Comparison of ENCODE assay signal across 16 mouse cellular contexts in the genomic region with DNA sequence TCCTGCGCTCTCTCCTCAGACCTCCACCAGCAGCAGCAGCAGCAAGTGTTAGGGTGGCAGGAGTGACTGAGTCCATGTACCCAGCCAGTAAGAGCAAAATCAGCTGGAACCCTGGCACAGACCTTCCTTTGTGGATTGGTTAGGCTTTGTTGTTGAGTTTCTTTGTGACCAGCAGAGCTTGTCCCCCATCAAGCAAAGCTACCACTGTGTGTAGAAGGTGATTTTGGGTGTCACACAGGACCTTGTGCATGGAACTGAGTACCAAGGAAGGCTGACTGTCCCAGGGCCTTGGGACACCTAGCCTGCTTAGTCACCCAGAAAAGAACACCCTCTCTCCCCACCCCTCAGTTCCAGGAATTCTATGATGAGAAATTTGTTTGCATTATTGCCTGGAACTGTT. TPM values are rescaled to one million over a fixed set of nuclear protein-coding genes. Genes with fewer than 3 reads are reported as not detected.
A peak's percentile ranks its signal among the peaks of the same experiment; 100 is the strongest.
DNase-seq lines count a peak whose midpoint lies in the region; ATAC-seq and TF ChIP-seq lines count a peak whose summit lies in the region.
"Had no signal": no experiment of that assay in that cellular context is flagged by ENCODE, and none has a peak within 500 bp of the region (broad histone marks: within the 10 kb centered on the region; RNA-seq: fewer than 3 reads in every experiment).

No protein-coding gene starts in this region.

- TF ChIP-seq CTCF in forebrain, postnatal 0 days (IDR thresholded peaks at IDR 0.05; ENCODE audit: low read depth), result no peak

- H3K9ac ChIP-seq in forebrain, embryonic 12.5 days, result no peak overlapping the region
- no peak overlapping the region for H3K9ac ChIP-seq in forebrain, postnatal 0 days
- no peak overlapping the region; the same call in 1 of the 2 replicates for H3K9ac ChIP-seq in heart, embryonic 16.5 days (ENCODE audit: low read length)
- H3K9ac ChIP-seq in hindbrain, embryonic 11.5 days (ENCODE audit: low read depth, low read length), result no peak overlapping the region
- H3K9ac ChIP-seq: embryonic facial prominence, embryonic 13.5 days had no signal

- ATAC-seq in forebrain, embryonic 12.5 days (ENCODE audit: low FRiP score), result no peak
- ATAC-seq in forebrain, postnatal 0 days, result no peak
- ATAC-seq in heart, embryonic 16.5 days (replicated peaks; ENCODE audit: extremely low read depth, insufficient read depth, low FRiP score), result no peak
- no peak for ATAC-seq in megakaryocyte, adult 5-6 weeks (ENCODE audit: poor library complexity, severe bottlenecking)
- no peak for ATAC-seq in hindbrain, embryonic 11.5 days (ENCODE audit: low FRiP score)

- H3K4me1 ChIP-seq in forebrain, embryonic 12.5 days, result peaks cover 34% of the 10 kb centered on the region
- peaks cover 8% of the 10 kb centered on the region for H3K4me1 ChIP-seq in forebrain, postnatal 0 days (ENCODE audit: insufficient read depth)
- peaks cover 70% of the 10 kb centered on the region for H3K4me1 ChIP-seq in heart, embryonic 16.5 days (ENCODE audit: control insufficient read depth, insufficient read depth, low read length)
- H3K4me1 ChIP-seq in megakaryocyte, embryonic 14.5 days, result peaks cover 93% of the 10 kb centered on the region
- H3K4me1 ChIP-seq in hindbrain, embryonic 11.5 days (replicated peaks; ENCODE audit: control insufficient read depth, insufficient read depth, low read length), result peaks cover 3% of the 10 kb centered on the region; the same call in 1 of the 2 replicates

- intact Hi-C loops in heart, postnatal 25 days (cut with DNase I), result no loop called here

- H3K27me3 ChIP-seq in forebrain, embryonic 12.5 days, result no peaks in the 10 kb centered on the region
- no peaks in the 10 kb centered on the region for H3K27me3 ChIP-seq in forebrain, postnatal 0 days (ENCODE audit: insufficient read depth, low read length)
- H3K27me3 ChIP-seq in heart, embryonic 16.5 days (ENCODE audit: control insufficient read depth, insufficient read depth, low read length), result no peaks in the 10 kb centered on the region
- H3K27me3 ChIP-seq in megakaryocyte, embryonic 14.5 days (replicated peaks), result no peaks in the 10 kb centered on the region
- no peaks in the 10 kb centered on the region for H3K27me3 ChIP-seq in hindbrain, embryonic 11.5 days (ENCODE audit: control insufficient read depth, insufficient read depth, low read length)
- H3K27me3 ChIP-seq: embryonic facial prominence, embryonic 13.5 days had no signal

- H3K9me3 ChIP-seq in forebrain, embryonic 12.5 days, result no peaks in the 10 kb centered on the region
- no peaks in the 10 kb centered on the region for H3K9me3 ChIP-seq in forebrain, postnatal 0 days (ENCODE audit: low read length)
- H3K9me3 ChIP-seq in heart, embryonic 16.5 days (replicated peaks; ENCODE audit: control insufficient read depth, low read length), result no peaks in the 10 kb centered on the region
- no peaks in the 10 kb centered on the region for H3K9me3 ChIP-seq in megakaryocyte, embryonic 14.5 days
- H3K9me3 ChIP-seq in hindbrain, embryonic 11.5 days (ENCODE audit: control insufficient read depth, low read length), result no peaks in the 10 kb centered on the region
- H3K9me3 ChIP-seq: embryonic facial prominence, embryonic 13.5 days; hindbrain, embryonic 10.5 days had no signal

- 96% methylated on average over 1 of the region's 1 CpGs for WGBS in forebrain, embryonic 12.5 days
- 95% methylated on average over 1 of the region's 1 CpGs for WGBS in forebrain, postnatal 0 days
- WGBS in heart, embryonic 16.5 days, result 82% methylated on average over 1 of the region's 1 CpGs
- WGBS in hindbrain, embryonic 11.5 days, result 100% methylated on average over 1 of the region's 1 CpGs

- H3K36me3 ChIP-seq in forebrain, embryonic 12.5 days (replicated peaks), result peaks cover 29% of the 10 kb centered on the region
- peaks cover 14% of the 10 kb centered on the region for H3K36me3 ChIP-seq in forebrain, postnatal 0 days (ENCODE audit: insufficient read depth)
- H3K36me3 ChIP-seq in heart, embryonic 16.5 days (ENCODE audit: control insufficient read depth, insufficient read depth), result peaks cover 6% of the 10 kb centered on the region
- peaks cover 76% of the 10 kb centered on the region for H3K36me3 ChIP-seq in megakaryocyte, embryonic 14.5 days (replicated peaks; ENCODE audit: low read length)
- H3K36me3 ChIP-seq in hindbrain, embryonic 11.5 days (ENCODE audit: control insufficient read depth, insufficient read depth, low read length), result no peaks in the 10 kb centered on the region

- H3K4me2 ChIP-seq in forebrain, embryonic 12.5 days, result no peak overlapping the region
- no peak overlapping the region for H3K4me2 ChIP-seq in forebrain, postnatal 0 days (ENCODE audit: low read depth)
- no peak overlapping the region for H3K4me2 ChIP-seq in heart, embryonic 16.5 days (ENCODE audit: low read depth, low read length)
- H3K4me2 ChIP-seq in hindbrain, embryonic 11.5 days (replicated peaks; ENCODE audit: low read depth, low read length), result no peak overlapping the region
- H3K4me2 ChIP-seq: embryonic facial prominence, embryonic 13.5 days had no signal

- H3K27ac ChIP-seq in forebrain, embryonic 12.5 days, result peak overlapping the region; percentile 8; the same call in 1 of the 2 replicates
- no peak overlapping the region for H3K27ac ChIP-seq in forebrain, postnatal 0 days (ENCODE audit: low read depth, low read length)
- peak overlapping the region; percentile 57 for H3K27ac ChIP-seq in heart, embryonic 16.5 days (ENCODE audit: low read length)
- no peak overlapping the region for H3K27ac ChIP-seq in hindbrain, embryonic 11.5 days (ENCODE audit: low read depth, low read length)
- H3K27ac ChIP-seq: embryonic facial prominence, embryonic 13.5 days; hindbrain, embryonic 10.5 days had no signal

- no peak overlapping the region for H3K4me3 ChIP-seq in forebrain, embryonic 12.5 days (replicated peaks)
- no peak overlapping the region for H3K4me3 ChIP-seq in forebrain, postnatal 0 days (ENCODE audit: low read depth, low read length)
- no peak overlapping the region for H3K4me3 ChIP-seq in heart, embryonic 16.5 days (ENCODE audit: low read length)
- H3K4me3 ChIP-seq in megakaryocyte, embryonic 14.5 days (replicated peaks), result peak overlapping the region; percentile 64
- H3K4me3 ChIP-seq in hindbrain, embryonic 11.5 days (ENCODE audit: low read depth, low read length), result no peak overlapping the region
- H3K4me3 ChIP-seq: embryonic facial prominence, embryonic 13.5 days; hindbrain, embryonic 10.5 days had no signal

- no peak for DNase-seq in forebrain, postnatal 0 days
- DNase-seq in heart, postnatal 25 days (ENCODE audit: low spot score), result no peak
- no peak for DNase-seq in hindbrain, embryonic 11.5 days (ENCODE audit: low spot score)
- DNase-seq: cerebellum, adult 9-11 months; gastrocnemius, postnatal 10 days; kidney, adult 8-10 months; kidney, postnatal 4 days; lung, postnatal 4 days; midbrain, embryonic 14.5 days; thymus, postnatal 4 days had no signal

RNA-seq across cellular contexts. Expression of gene Get4, which starts 5.1 kb away (rescaled TPM):
- 138 and 141 TPM in 2 replicates for polyA plus RNA-seq in forebrain, embryonic 12.5 days (2016; fragmentation: Nextera tagmentation; extraction: Ambion mirVana)
- 46.2 and 48.8 TPM in 2 replicates for total RNA-seq in forebrain, postnatal 0 days (2014; rRNA removed)
- 139 and 156 TPM in 2 replicates for polyA plus RNA-seq in forebrain, postnatal 0 days (2015; fragmentation: Nextera tagmentation; extraction: Ambion mirVana)
- polyA plus RNA-seq in heart, embryonic 16.5 days (2015; fragmentation: Nextera tagmentation; extraction: Ambion mirVana), result 141 and 145 TPM in 2 replicates
- 10 to 100 TPM; 40.9 to 45.2 TPM for total RNA-seq in heart, postnatal 25 days (2021)
- 55.5 and 58.7 TPM in 2 replicates for polyA plus RNA-seq in megakaryocyte, embryonic 14.5 days (2012; ENCODE audit: insufficient read depth, low replicate concordance)
- total RNA-seq in megakaryocyte, adult 5-6 weeks (2015), result 21.6 and 23.0 TPM in 2 replicates
- total RNA-seq in megakaryocyte, adult 5-6 weeks (2017), result 18.5 and 23.1 TPM in 2 replicates
- 112 and 121 TPM in 2 replicates for polyA plus RNA-seq in hindbrain, embryonic 11.5 days (2014; fragmentation: Nextera tagmentation; extraction: Ambion mirVana)

RNA-seq across cellular contexts. Expression of gene Sun1, which starts 56.8 kb away (rescaled TPM):
- polyA plus RNA-seq in forebrain, embryonic 12.5 days (2016; fragmentation: Nextera tagmentation; extraction: Ambion mirVana), result 53.1 and 59.3 TPM in 2 replicates
- total RNA-seq in forebrain, postnatal 0 days (2014; rRNA removed), result 72.6 and 84.8 TPM in 2 replicates
- polyA plus RNA-seq in forebrain, postnatal 0 days (2015; fragmentation: Nextera tagmentation; extraction: Ambion mirVana), result 22.7 and 34.5 TPM in 2 replicates
- polyA plus RNA-seq in heart, embryonic 16.5 days (2015; fragmentation: Nextera tagmentation; extraction: Ambion mirVana), result 35.7 and 41.5 TPM in 2 replicates
- total RNA-seq in heart, postnatal 25 days (2021), result 10 to 100 TPM; 42.4 to 53.7 TPM
- 1.5 and 3.4 TPM in 2 replicates for polyA plus RNA-seq in megakaryocyte, embryonic 14.5 days (2012; ENCODE audit: insufficient read depth, low replicate concordance)
- total RNA-seq in megakaryocyte, adult 5-6 weeks (2015), result 40.8 and 44.1 TPM in 2 replicates
- 67.0 and 72.5 TPM in 2 replicates for total RNA-seq in megakaryocyte, adult 5-6 weeks (2017)
- polyA plus RNA-seq in hindbrain, embryonic 11.5 days (2014; fragmentation: Nextera tagmentation; extraction: Ambion mirVana), result 38.4 and 43.8 TPM in 2 replicates

Comparison
In these comparisons a context has a peak if more than half of its experiments do, and no peak if none do; other contexts are left out.
1. H3K27ac ChIP-seq: peak in forebrain, embryonic 12.5 days (single experiment) and heart, embryonic 16.5 days (single experiment); none in forebrain, postnatal 0 days (single experiment) and hindbrain, embryonic 11.5 days (single experiment).